Mouse (Mus musculus) bone marrow, adult 2 months (tissue): ENCODE measurements around the gene Ssh2.

ENCODE experiments used
- CTCF ChIP-seq: fragments of 200-500 bp; IDR thresholded peaks from 2 replicates; pipeline ENCODE4 v1.5.1; 2011; ENCODE audit warnings: low read length, control low read depth; ENCODE audit not compliant: control insufficient read depth, insufficient read depth
- POLR2A ChIP-seq: fragments of 200-500 bp; IDR thresholded peaks from 2 replicates; pipeline ENCODE4 v1.6.1; 2011; ENCODE audit warnings: low read depth, mild to moderate bottlenecking, control low read depth, low read length, borderline replicate concordance; ENCODE audit not compliant: control insufficient read depth

DNA sequence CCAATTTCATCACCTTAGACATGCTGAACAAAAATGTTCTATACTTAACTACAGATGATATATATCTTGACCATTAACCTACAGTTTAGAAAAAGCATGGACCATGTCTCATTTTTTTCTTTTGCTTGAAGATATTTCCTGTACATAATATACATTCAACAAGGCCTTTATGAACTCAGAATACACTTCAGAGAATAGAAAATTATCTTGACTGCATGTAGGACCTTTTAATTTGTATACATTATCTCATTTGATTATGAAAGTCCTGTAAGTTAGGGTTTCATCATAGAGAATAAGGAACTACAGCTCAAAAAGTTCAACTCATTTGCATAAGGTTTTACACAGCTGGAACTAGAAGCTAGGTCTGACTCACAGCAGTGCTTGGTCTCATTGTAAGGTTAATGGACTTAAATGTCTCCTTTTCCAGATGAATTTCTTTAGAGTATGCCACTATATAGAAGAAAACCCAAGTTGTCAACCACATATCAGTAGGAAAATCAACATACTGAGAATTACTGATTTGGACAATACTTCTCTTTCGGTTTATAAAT lies 1.9 kb upstream of the Ssh2 start:
- no peak for TF ChIP-seq CTCF
- TF ChIP-seq POLR2A, result no peak
